Mouse (Mus musculus): ENCODE measurements around the gene Cby3. TPM values are rescaled to one million over a fixed set of nuclear protein-coding genes. Genes with fewer than 3 reads are reported as not detected.

The Cby3 gene
- polyA plus RNA-seq, 1 experiment from 2014 or later, result not detected

DNA sequence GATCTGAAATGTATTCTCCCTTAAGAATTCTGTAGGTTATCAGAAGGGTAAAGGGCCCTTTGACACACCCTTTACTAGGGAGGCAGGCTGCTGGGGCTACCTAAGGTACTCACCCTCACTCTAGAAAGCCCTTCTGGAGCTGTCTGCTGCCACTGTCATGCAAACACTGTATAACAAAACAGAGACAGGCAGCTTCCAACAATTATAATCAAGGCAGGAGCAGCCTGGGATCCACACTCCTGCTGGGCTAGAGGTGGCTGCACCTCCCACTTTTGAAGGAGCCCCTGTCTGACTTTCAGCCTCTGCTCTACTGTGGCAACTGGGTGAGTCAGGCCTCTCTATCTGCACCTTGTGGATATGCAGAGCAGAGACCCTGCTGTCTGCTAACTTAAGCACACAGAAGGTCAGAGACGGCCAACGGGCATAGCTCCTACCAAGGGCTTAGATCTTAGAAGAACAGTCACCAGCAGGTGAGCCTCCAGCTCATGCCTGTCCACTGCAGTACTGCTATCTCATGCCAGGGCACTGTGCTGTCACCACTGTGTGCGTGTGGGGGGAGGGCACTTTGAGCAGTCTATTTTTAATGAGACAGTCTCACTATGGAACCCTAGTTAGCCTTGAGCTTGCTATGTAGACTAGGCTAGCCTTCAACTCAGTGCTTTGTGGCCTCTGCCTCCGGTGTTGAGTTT is 37.2 kb downstream of the Cby3 start:
- no peak overlapping the region for H3K9ac ChIP-seq (ENCODE audit: low read depth, low read length)
- no peak overlapping the region for H3K27ac ChIP-seq (ENCODE audit: low read length)
- 51% methylated on average over 4 of the region's 4 CpGs for WGBS (ENCODE audit: insufficient replicate concordance)
- H3K36me3 ChIP-seq (ENCODE audit: control insufficient read depth, insufficient read depth), result peaks cover 20% of the 10 kb centered on the region
- H3K4me2 ChIP-seq (ENCODE audit: low read depth, low read length), result no peak overlapping the region
- no peaks in the 10 kb centered on the region for H3K27me3 ChIP-seq (ENCODE audit: control insufficient read depth, insufficient read depth, low read depth, low read length)
- H3K9me3 ChIP-seq (replicated peaks; ENCODE audit: control insufficient read depth, low read length), result no peaks in the 10 kb centered on the region
- ATAC-seq (ENCODE audit: low read depth), result no peak
- no peaks in the 10 kb centered on the region for H3K4me1 ChIP-seq (ENCODE audit: control insufficient read depth, low read depth, low read length)
- H3K4me3 ChIP-seq (ENCODE audit: low read depth, low read length), result no peak overlapping the region

GRCm38 (mm10) chr11:50393306-50393705 is 39.0 kb downstream of the Cby3 start:
- H3K9ac ChIP-seq (ENCODE audit: low read depth, low read length), result no peak overlapping the region
- no peaks in the 10 kb centered on the region for H3K27me3 ChIP-seq (ENCODE audit: control insufficient read depth, insufficient read depth, low read depth, low read length)
- no peak overlapping the region for H3K4me3 ChIP-seq (ENCODE audit: low read depth, low read length)
- H3K27ac ChIP-seq (ENCODE audit: low read length), result no peak overlapping the region
- peaks cover 6% of the 10 kb centered on the region; the same call in 1 of the 2 replicates for H3K36me3 ChIP-seq (ENCODE audit: control insufficient read depth, insufficient read depth)
- ATAC-seq (ENCODE audit: low read depth), result no peak
- no peak overlapping the region for H3K4me2 ChIP-seq (ENCODE audit: low read depth, low read length)
- 69% methylated on average over 6 of the region's 6 CpGs for WGBS (ENCODE audit: insufficient replicate concordance)
- no peaks in the 10 kb centered on the region for H3K4me1 ChIP-seq (ENCODE audit: control insufficient read depth, low read depth, low read length)
- H3K9me3 ChIP-seq (replicated peaks; ENCODE audit: control insufficient read depth, low read length), result no peaks in the 10 kb centered on the region

DNA sequence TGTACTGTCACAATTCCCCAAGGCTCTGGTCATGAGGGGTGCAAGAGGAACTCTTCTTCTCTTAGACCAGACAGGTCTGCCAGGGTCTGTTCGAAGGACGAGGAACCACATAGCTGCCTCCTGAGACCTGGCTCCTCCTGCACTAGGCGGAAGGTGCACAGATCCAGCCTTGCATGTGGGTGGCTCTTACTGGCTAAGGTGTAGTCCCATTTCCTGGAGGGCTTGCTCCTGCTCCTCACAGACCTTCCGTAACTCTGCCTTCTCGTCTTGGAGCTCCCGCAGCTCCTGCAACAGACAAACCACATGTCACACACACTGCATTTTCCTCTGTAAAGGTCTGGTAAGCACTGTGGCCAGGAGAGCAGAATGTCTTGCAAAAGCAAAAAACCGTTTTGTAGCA is 40.5 kb downstream of the Cby3 start:
- H3K27ac ChIP-seq (ENCODE audit: low read length), result no peak overlapping the region
- 72% methylated on average over 7 of the region's 7 CpGs for WGBS (ENCODE audit: insufficient replicate concordance)
- no peak overlapping the region for H3K4me3 ChIP-seq (ENCODE audit: low read depth, low read length)
- H3K27me3 ChIP-seq (ENCODE audit: control insufficient read depth, insufficient read depth, low read depth, low read length), result no peaks in the 10 kb centered on the region
- no peaks in the 10 kb centered on the region for H3K9me3 ChIP-seq (replicated peaks; ENCODE audit: control insufficient read depth, low read length)
- H3K36me3 ChIP-seq (ENCODE audit: control insufficient read depth, insufficient read depth), result peaks cover 4% of the 10 kb centered on the region; the same call in 1 of the 2 replicates
- no peaks in the 10 kb centered on the region for H3K4me1 ChIP-seq (ENCODE audit: control insufficient read depth, low read depth, low read length)
- no peak for ATAC-seq (ENCODE audit: low read depth)
- H3K4me2 ChIP-seq (ENCODE audit: low read depth, low read length), result no peak overlapping the region
- no peak overlapping the region for H3K9ac ChIP-seq (ENCODE audit: low read depth, low read length)

GRCm38 (mm10) chr11:50396766-50397307 is 42.6 kb downstream of the Cby3 start:
- no peak overlapping the region for H3K4me2 ChIP-seq (ENCODE audit: low read depth, low read length)
- H3K36me3 ChIP-seq (ENCODE audit: control insufficient read depth, insufficient read depth), result peaks cover 3% of the 10 kb centered on the region; the same call in 1 of the 2 replicates
- H3K9me3 ChIP-seq (replicated peaks; ENCODE audit: control insufficient read depth, low read length), result no peaks in the 10 kb centered on the region
- no peak overlapping the region for H3K9ac ChIP-seq (ENCODE audit: low read depth, low read length)
- ATAC-seq (ENCODE audit: low read depth), result no peak
- WGBS (ENCODE audit: insufficient replicate concordance), result 68% methylated on average over 11 of the region's 11 CpGs
- H3K27me3 ChIP-seq (ENCODE audit: control insufficient read depth, insufficient read depth, low read depth, low read length), result no peaks in the 10 kb centered on the region
- H3K4me1 ChIP-seq (ENCODE audit: control insufficient read depth, low read depth, low read length), result no peaks in the 10 kb centered on the region
- no peak overlapping the region for H3K27ac ChIP-seq (ENCODE audit: low read length)
- no peak overlapping the region for H3K4me3 ChIP-seq (ENCODE audit: low read depth, low read length)

DNA sequence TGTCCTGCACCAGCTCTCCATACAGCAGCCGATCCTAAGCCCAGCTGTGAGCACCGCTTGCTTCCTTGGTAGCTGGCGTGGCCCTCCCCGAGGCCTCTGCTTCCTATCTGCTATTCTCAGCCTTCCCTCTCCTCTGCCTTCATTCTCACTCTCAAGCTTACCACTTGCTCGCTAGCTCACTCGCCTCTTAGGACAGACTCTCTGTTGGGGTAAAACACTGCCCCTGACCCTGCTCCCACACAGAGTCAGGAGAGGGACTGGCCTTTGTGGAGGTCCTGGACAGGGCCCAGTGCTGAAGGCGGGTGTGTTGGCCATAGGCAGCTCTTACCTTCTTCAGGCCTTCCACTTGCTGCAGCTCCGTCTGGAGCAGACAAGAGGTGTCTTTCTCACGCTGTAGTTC is 43.1 kb downstream of the Cby3 start:
- ATAC-seq (ENCODE audit: low read depth), result no peak
- 74% methylated on average over 9 of the region's 9 CpGs for WGBS (ENCODE audit: insufficient replicate concordance)
- no peaks in the 10 kb centered on the region for H3K27me3 ChIP-seq (ENCODE audit: control insufficient read depth, insufficient read depth, low read depth, low read length)
- H3K9ac ChIP-seq (ENCODE audit: low read depth, low read length), result no peak overlapping the region
- peaks cover 3% of the 10 kb centered on the region; the same call in 1 of the 2 replicates for H3K36me3 ChIP-seq (ENCODE audit: control insufficient read depth, insufficient read depth)
- no peak overlapping the region for H3K4me2 ChIP-seq (ENCODE audit: low read depth, low read length)
- H3K9me3 ChIP-seq (replicated peaks; ENCODE audit: control insufficient read depth, low read length), result no peaks in the 10 kb centered on the region
- H3K4me1 ChIP-seq (ENCODE audit: control insufficient read depth, low read depth, low read length), result no peaks in the 10 kb centered on the region
- H3K27ac ChIP-seq (ENCODE audit: low read length), result no peak overlapping the region
- H3K4me3 ChIP-seq (ENCODE audit: low read depth, low read length), result no peak overlapping the region

DNA sequence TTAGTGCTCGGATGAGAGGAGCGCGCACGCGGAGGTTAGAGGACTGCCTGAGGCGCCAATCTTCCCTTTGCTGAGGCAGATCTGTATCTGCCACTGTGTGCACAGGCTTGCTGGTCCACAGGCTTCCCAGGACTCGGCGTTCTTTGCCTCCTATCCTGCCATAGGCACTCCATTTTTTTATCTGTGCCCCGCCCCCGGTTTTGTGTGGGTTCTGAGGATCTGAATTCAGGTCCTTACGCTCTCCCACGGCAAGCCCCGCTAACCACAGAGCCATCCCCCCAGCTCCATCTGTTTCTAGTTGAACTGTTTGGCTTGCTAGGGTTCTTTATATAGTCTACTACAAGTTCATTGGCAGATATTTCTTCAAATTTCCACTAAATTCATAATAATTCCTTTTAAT is 44.5 kb downstream of the Cby3 start:
- Histone ChIP-seq H3K27me3 (ENCODE audit: control insufficient read depth, insufficient read depth, low read depth, low read length) (no peaks in the 10 kb centered on the region), H3K36me3 (ENCODE audit: control insufficient read depth, insufficient read depth) (peaks cover 2% of the 10 kb centered on the region; the same call in 1 of the 2 replicates), H3K9ac (ENCODE audit: low read depth, low read length) (no peak overlapping the region), H3K4me2 (ENCODE audit: low read depth, low read length) (no peak overlapping the region), H3K9me3 (replicated peaks; ENCODE audit: control insufficient read depth, low read length) (no peaks in the 10 kb centered on the region), H3K4me3 (ENCODE audit: low read depth, low read length) (no peak overlapping the region), H3K4me1 (ENCODE audit: control insufficient read depth, low read depth, low read length) (no peaks in the 10 kb centered on the region), H3K27ac (ENCODE audit: low read length) (no peak overlapping the region)
- ATAC-seq (ENCODE audit: low read depth), result no peak
- 76% methylated on average over 13 of the region's 13 CpGs for WGBS (ENCODE audit: insufficient replicate concordance)

- ATAC-seq (ENCODE audit: low read depth), result no peak
- Histone ChIP-seq H3K9me3 (replicated peaks; ENCODE audit: control insufficient read depth, low read length) (no peaks in the 10 kb centered on the region), H3K4me2 (ENCODE audit: low read depth, low read length) (no peak overlapping the region), H3K4me3 (ENCODE audit: low read depth, low read length) (no peak overlapping the region), H3K9ac (ENCODE audit: low read depth, low read length) (no peak overlapping the region), H3K36me3 (ENCODE audit: control insufficient read depth, insufficient read depth) (no peaks in the 10 kb centered on the region), H3K4me1 (ENCODE audit: control insufficient read depth, low read depth, low read length) (no peaks in the 10 kb centered on the region), H3K27me3 (ENCODE audit: control insufficient read depth, insufficient read depth, low read depth, low read length) (no peaks in the 10 kb centered on the region), H3K27ac (ENCODE audit: low read length) (no peak overlapping the region)
- 84% methylated on average over 3 of the region's 3 CpGs for WGBS (ENCODE audit: insufficient replicate concordance)
These were observed 48.2 kb downstream of the Cby3 start for GRCm38 (mm10) chr11:50402481-50402880.

GRCm38 (mm10) chr11:50403367-50404014 is 49.2 kb downstream of the Cby3 start:
- H3K27ac ChIP-seq (ENCODE audit: low read length), result no peak overlapping the region
- H3K27me3 ChIP-seq (ENCODE audit: control insufficient read depth, insufficient read depth, low read depth, low read length), result no peaks in the 10 kb centered on the region
- no peak overlapping the region for H3K4me3 ChIP-seq (ENCODE audit: low read depth, low read length)
- no peak for ATAC-seq (ENCODE audit: low read depth)
- no peaks in the 10 kb centered on the region for H3K4me1 ChIP-seq (ENCODE audit: control insufficient read depth, low read depth, low read length)
- H3K9ac ChIP-seq (ENCODE audit: low read depth, low read length), result no peak overlapping the region
- 61% methylated on average over 10 of the region's 10 CpGs for WGBS (ENCODE audit: insufficient replicate concordance)
- H3K4me2 ChIP-seq (ENCODE audit: low read depth, low read length), result no peak overlapping the region
- no peaks in the 10 kb centered on the region for H3K36me3 ChIP-seq (ENCODE audit: control insufficient read depth, insufficient read depth)
- H3K9me3 ChIP-seq (replicated peaks; ENCODE audit: control insufficient read depth, low read length), result no peaks in the 10 kb centered on the region

DNA sequence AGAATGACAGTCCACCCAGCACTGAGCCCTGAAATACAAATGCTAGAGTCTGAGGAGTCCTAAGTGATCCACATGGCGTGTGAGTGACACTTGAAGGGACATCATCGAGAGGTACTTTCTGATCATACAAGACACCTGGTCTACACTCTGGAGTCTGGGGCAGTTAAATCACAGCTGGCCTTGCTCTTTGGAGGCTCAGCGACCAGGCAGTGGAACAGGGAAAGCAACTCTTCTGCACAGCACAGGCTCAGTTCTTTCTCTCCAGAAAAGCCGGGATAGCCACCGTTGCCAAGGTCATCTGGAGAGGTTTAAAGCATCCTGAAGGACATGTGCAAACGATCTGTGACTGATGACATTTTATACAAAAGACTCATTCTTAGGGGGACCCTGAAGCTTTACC is 53.0 kb downstream of the Cby3 start:
- H3K4me1 ChIP-seq (ENCODE audit: control insufficient read depth, low read depth, low read length), result no peaks in the 10 kb centered on the region
- ATAC-seq (ENCODE audit: low read depth), result no peak
- WGBS (ENCODE audit: insufficient replicate concordance), result 64% methylated on average over 6 of the region's 6 CpGs

More for the DNA sequence above, 53.0 kb downstream of the Cby3 start:
- no peaks in the 10 kb centered on the region for H3K27me3 ChIP-seq (ENCODE audit: control insufficient read depth, insufficient read depth, low read depth, low read length)
- no peaks in the 10 kb centered on the region for H3K36me3 ChIP-seq (ENCODE audit: control insufficient read depth, insufficient read depth)
- H3K4me3 ChIP-seq (ENCODE audit: low read depth, low read length), result no peak overlapping the region
- no peak overlapping the region for H3K27ac ChIP-seq (ENCODE audit: low read length)
- H3K4me2 ChIP-seq (ENCODE audit: low read depth, low read length), result no peak overlapping the region
- no peaks in the 10 kb centered on the region for H3K9me3 ChIP-seq (replicated peaks; ENCODE audit: control insufficient read depth, low read length)
- H3K9ac ChIP-seq (ENCODE audit: low read depth, low read length), result no peak overlapping the region
